Mouse (Mus musculus) kidney, postnatal 0 days (tissue): Measurements from ENCODE around the gene Cyp2u1. TPM values are rescaled to one million over a fixed set of nuclear protein-coding genes. Genes with fewer than 3 reads are reported as not detected.

Experiments
- ATAC-seq: fragments of 200-750 bp; cut with Nextera tagmentation; replicated peaks from 2 replicates; pipeline ENCODE4 v1.8.0; 2017; ENCODE audit warnings: low read depth, moderate number of reproducible peaks, moderate TSS enrichment, moderate library complexity; ENCODE audit not compliant: low FRiP score
- DNase-seq: peaks from one replicate; pipeline ENCODE4 v3.0.0-alpha.2; 2016; ENCODE audit warnings: low spot score
- H3K27ac ChIP-seq: fragments of 300-500 bp; sonication (generic); 2 replicates; pipeline ENCODE4 v1.5.1; 2014; ENCODE audit warnings: mild to moderate bottlenecking
- H3K27me3 ChIP-seq: fragments of 300-500 bp; sonication (generic); 2 replicates; pipeline ENCODE4 v1.6.1; 2014; ENCODE audit warnings: low read length, mixed read lengths; ENCODE audit not compliant: insufficient read depth
- H3K36me3 ChIP-seq: fragments of 300-500 bp; sonication (generic); 2 replicates; pipeline ENCODE4 v1.6.1; 2014; ENCODE audit warnings: low read length, mixed read lengths; ENCODE audit not compliant: insufficient read depth
- H3K4me1 ChIP-seq: fragments of 300-500 bp; sonication (generic); replicated peaks from 2 replicates; pipeline ENCODE4 v1.6.1; 2014; ENCODE audit warnings: antibody characterized with exemption, low read length, mixed read lengths; ENCODE audit not compliant: insufficient read depth
- H3K4me2 ChIP-seq: fragments of 300-500 bp; sonication (generic); 2 replicates; pipeline ENCODE4 v1.6.1; 2014; ENCODE audit warnings: mild to moderate bottlenecking, low read length, moderate library complexity, mixed read lengths
- H3K4me3 ChIP-seq: fragments of 300-500 bp; sonication (generic); replicated peaks from 2 replicates; pipeline ENCODE4 v1.5.1; 2014; ENCODE audit warnings: low read depth, low read length
- H3K9ac ChIP-seq: fragments of 300-500 bp; sonication (generic); 2 replicates; pipeline ENCODE4 v1.6.1; 2014; ENCODE audit warnings: low read depth, low read length
- H3K9me3 ChIP-seq: fragments of 300-500 bp; sonication (generic); replicated peaks from 2 replicates; pipeline ENCODE4 v1.6.1; 2016; ENCODE audit warnings: low read length, inconsistent platforms, mixed read lengths
- CTCF ChIP-seq: IDR thresholded peaks from 2 replicates; pipeline ENCODE4 v1.5.1; 2016; ENCODE audit warnings: antibody characterized with exemption, low read depth, mild to moderate bottlenecking, moderate library complexity
- WGBS: fragments of 180-500 bp; shearing (Covaris S2); extraction: QIAGEN DNeasy Blood & Tissue Kit; methylation state at CpG from one replicate; pipeline ENCODE4 v1.1.7; 2014; 5-methylcytosine and 5-hydroxymethylcytosine counted together
- polyA plus RNA-seq: library from polyadenylated mRNA; unstranded; fragments of >200 nt; fragmentation: Nextera tagmentation; extraction: Ambion mirVana; gene quantifications from 2 replicates; pipeline ENCODE4 v1.2.1, GENCODE M21; 2015

Gene Cyp2u1
- polyA plus RNA-seq = 5.5 and 8.5 TPM in 2 replicates

DNA sequence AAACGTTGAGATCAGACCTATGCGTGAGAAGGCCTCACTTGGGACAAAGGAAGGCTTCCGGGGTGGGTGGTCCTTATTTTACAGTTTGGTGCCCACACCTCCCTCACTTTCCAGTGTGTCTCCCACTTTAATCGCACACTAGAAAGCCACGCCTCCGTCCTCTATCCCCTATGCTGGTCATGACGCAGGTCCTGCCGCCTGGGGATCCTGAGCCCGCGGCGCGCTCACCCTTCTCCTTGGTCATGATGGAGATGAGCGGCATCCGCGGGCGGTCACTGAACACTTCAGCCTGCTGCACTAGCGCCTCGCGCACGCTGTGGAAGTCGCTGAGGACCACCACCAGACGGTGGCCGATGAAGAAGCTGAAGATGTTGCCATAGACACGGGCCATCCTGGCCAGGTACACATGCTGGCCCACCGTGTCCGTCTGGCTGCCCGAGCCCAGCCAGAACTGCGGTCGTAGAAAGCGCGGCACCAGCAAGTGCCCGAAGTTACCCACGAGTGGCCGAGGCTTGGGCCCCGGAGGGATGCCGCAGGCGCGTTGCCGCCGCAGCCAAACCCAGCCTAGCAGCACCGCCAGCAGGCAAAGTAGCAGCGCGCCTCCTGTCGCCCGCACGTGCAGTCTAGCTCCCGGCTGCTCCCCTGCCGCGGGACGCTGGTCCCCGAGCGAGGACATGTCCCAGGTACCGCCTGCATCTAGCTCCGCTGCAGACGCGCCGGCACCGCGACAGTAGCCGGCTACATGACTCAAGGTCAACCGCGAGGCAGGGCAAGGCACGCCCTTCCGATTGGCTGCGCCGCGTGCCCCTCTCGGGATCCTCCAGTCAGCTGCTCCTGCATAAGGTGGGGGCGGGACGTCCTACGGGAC, at the start of gene Cyp2u1:
Gene Cyp2u1 (minus strand): TSS at position 776 of the 868 bp plus-strand sequence.
- peak within 1 kb of the TSS; percentile 67 for H3K9ac ChIP-seq
- peak; percentile 91 for DNase-seq
- peak within 1 kb of the TSS; percentile 98 for H3K4me2 ChIP-seq
- H3K27ac ChIP-seq = peak within 1 kb of the TSS; percentile 36; the same call in 1 of the 2 replicates
- peak; percentile 95 for ATAC-seq
- H3K4me3 ChIP-seq = peak within 1 kb of the TSS; percentile 73
- peak; percentile 47 for TF ChIP-seq CTCF
- WGBS = under 1% methylated on average over 69 of the region's 71 CpGs
- H3K4me1 ChIP-seq = 0 out of 2 replicates have a peak, but pooled peaks cover 4% of the 10 kb centered on the region
- H3K27me3 ChIP-seq = no peaks in the 10 kb centered on the region
- no peaks in the 10 kb centered on the region for H3K9me3 ChIP-seq
- H3K36me3 ChIP-seq = no peaks in the 10 kb centered on the region

DNA sequence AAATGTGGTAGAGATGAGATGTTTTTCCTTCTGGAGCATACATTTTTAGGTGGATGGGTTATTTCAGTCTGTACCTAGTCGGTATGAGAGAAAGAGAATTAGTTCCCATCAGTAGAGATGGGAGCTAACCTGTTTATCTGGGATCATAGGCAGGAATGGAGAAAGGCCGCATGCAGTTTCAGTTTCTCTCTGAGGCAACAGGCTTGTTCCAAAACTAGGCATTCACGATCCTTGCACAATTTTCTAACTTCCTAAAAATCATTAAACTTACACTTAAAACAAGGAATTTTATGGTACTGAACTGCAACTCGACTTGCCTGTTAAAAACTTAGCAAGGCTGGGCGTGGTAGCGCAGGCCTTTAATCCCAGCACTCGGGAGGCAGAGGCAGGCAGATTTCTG, 47.5 kb upstream of the Cyp2u1 start:
- H3K4me3 ChIP-seq = no peak overlapping the region
- H3K4me1 ChIP-seq = no peaks in the 10 kb centered on the region
- no peaks in the 10 kb centered on the region for H3K36me3 ChIP-seq
- no peaks in the 10 kb centered on the region for H3K9me3 ChIP-seq
- TF ChIP-seq CTCF = no peak
- H3K4me2 ChIP-seq = no peak overlapping the region
- 90% methylated on average over 7 of the region's 7 CpGs for WGBS
- ATAC-seq (no peak), DNase-seq (no peak)
- H3K27me3 ChIP-seq = no peaks in the 10 kb centered on the region
- no peak overlapping the region for H3K9ac ChIP-seq
- H3K27ac ChIP-seq = no peak overlapping the region

DNA sequence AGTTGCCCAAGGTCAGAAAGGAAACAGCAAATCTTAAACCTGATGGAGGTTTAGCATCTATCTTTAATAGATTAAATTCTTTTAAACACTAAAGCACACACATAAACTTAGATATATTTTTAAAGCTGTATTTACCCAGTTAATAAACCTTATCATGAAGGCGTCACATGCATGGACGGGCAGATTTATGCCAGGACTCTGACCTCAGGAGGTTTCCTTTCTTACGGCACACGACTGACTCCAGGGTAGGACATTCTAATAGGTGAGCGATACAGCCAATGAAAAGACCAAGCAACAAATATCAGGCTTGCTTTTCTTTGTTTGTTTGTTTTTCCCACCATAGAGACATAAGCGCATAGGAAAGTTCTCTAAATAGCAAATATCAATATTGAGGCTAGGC, 46.0 kb upstream of the Cyp2u1 start:
- Histone ChIP-seq H3K36me3 (no peaks in the 10 kb centered on the region), H3K4me3 (no peak overlapping the region), H3K27me3 (no peaks in the 10 kb centered on the region), H3K9ac (no peak overlapping the region), H3K9me3 (no peaks in the 10 kb centered on the region), H3K4me1 (no peaks in the 10 kb centered on the region), H3K27ac (no peak overlapping the region), H3K4me2 (no peak overlapping the region)
- TF ChIP-seq CTCF = no peak
- ATAC-seq (no peak), DNase-seq (no peak)
- 45% methylated on average over 6 of the region's 6 CpGs for WGBS

DNA sequence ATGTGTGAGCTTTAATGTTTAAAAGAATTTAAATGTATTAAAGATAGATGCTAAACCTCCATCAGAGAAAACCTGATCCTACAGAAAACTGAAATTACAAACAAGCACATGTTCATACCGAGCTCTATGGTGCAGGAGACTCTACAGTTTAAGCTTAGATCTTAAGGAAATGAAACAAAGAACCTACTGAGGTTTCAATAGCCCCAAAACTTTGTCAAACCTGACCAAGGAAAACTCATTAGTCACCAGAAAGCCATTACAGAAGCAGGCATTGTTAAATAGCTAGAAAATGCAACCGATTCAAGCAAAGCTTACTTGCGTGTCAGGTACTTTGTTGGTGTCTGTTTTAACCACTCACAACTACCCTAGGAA, 45.5 kb upstream of the Cyp2u1 start:
- no peaks in the 10 kb centered on the region for H3K36me3 ChIP-seq
- no peak for TF ChIP-seq CTCF
- 49% methylated on average over 3 of the region's 3 CpGs for WGBS
- H3K4me1 ChIP-seq = no peaks in the 10 kb centered on the region
- no peak overlapping the region for H3K4me3 ChIP-seq
- H3K4me2 ChIP-seq = no peak overlapping the region
- DNase-seq = no peak
- H3K27me3 ChIP-seq = no peaks in the 10 kb centered on the region
- H3K27ac ChIP-seq = no peak overlapping the region
- no peak for ATAC-seq
- H3K9ac ChIP-seq = no peak overlapping the region
- no peaks in the 10 kb centered on the region for H3K9me3 ChIP-seq

DNA sequence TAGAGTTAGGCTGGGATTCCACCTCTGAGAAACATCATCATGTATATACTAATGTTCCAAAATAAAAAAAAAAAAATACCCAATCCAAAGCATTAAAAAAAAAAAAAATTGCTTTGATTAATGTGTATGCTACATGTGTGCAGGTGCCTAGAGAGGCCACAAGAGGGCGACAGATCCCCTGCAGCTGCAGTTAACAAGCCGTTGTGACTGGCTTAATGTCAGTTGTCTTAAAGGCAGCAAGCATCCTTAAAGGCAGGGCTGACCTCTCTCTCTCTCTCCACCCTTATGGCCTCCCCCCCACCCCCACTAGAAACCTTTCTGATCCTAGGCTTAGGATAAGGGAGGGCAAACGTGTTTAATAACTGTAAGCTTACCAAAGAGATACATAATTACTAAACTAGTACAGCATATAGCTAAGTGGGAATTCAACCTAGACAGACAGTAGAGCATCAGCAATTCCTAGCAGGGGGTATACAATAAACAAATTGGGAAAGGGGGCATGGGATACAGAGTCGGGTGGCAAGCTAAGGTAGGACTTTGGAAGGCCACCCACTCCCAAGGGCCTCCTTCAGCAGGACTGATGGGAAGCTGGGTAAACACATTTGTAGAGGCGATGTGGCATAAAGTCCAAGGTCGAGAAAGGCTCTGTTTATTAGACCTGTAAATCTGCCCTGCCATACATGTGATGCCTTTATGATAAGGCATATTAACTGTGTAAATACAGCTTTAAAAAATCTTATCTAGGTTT, 45.0 kb upstream of the Cyp2u1 start:
- Histone ChIP-seq H3K27ac (no peak overlapping the region), H3K36me3 (no peaks in the 10 kb centered on the region), H3K4me1 (no peaks in the 10 kb centered on the region), H3K4me3 (no peak overlapping the region), H3K9me3 (no peaks in the 10 kb centered on the region), H3K27me3 (no peaks in the 10 kb centered on the region), H3K9ac (no peak overlapping the region), H3K4me2 (no peak overlapping the region)
- DNase-seq = peak; percentile 66
- ATAC-seq = peak; percentile 63
- peak; percentile 84 for TF ChIP-seq CTCF
- 29% methylated on average over 6 of the region's 6 CpGs for WGBS

DNA sequence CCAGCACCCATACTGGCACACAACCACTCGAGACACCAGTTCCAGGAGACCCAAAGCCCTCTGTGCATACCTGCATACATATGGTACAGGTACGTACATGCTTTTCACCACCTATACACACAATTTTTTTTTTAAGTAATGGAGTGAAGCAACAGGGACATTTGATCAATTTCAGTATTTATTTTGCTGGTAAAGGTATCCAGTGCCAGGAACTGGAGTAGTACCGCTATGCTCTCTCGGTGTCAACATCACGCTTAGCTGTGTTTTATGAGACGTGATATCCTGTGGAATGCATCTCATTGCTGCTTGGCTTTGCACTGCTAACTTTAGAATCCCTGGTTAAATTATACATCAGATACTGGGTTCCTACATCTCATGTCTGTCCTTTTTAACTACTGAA, 42.9 kb upstream of the Cyp2u1 start:
- H3K4me2 ChIP-seq = no peak overlapping the region
- ATAC-seq (no peak), DNase-seq (peak; percentile 31)
- H3K9me3 ChIP-seq = no peaks in the 10 kb centered on the region
- no peaks in the 10 kb centered on the region for H3K4me1 ChIP-seq
- H3K9ac ChIP-seq = no peak overlapping the region
- no peak overlapping the region for H3K27ac ChIP-seq
- no peak overlapping the region for H3K4me3 ChIP-seq
- H3K27me3 ChIP-seq = no peaks in the 10 kb centered on the region
- no peak for TF ChIP-seq CTCF
- 60% methylated on average over 6 of the region's 6 CpGs for WGBS
- H3K36me3 ChIP-seq = no peaks in the 10 kb centered on the region
